28 mouse cellular contexts compared by ENCODE assay signal in the genomic region with DNA sequence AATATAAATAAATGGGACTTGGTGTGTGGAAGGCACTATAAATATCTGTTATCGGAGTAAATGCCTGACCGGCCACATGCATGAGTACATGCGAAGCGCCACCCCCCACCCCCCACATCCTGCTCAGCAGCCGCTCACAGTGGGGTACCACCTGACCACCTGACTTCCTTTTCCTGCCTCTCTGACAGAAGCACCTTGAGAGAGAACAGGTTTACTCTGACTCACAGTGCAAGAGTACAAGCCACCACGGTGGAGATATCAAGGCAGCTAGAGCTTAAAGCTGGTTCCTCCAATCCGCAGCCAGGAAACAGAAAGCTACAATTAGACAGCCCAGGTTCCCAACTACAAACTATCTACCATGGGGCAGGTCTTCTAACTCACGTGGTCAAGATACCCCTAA. TPM values are rescaled to one million over a fixed set of nuclear protein-coding genes. Genes with fewer than 3 reads are reported as not detected.
DNase-seq lines count a peak whose midpoint lies in the region; ATAC-seq and TF ChIP-seq lines count a peak whose summit lies in the region.
"Had no signal": no experiment of that assay in that cellular context is flagged by ENCODE, and none has a peak within 500 bp of the region (broad histone marks: within the 10 kb centered on the region; RNA-seq: fewer than 3 reads in every experiment).

No protein-coding gene starts in this region.

- H3K9me3 ChIP-seq in stomach, postnatal 0 days (ENCODE audit: control insufficient read depth, low read length): no peaks in the 10 kb centered on the region
- H3K9me3 ChIP-seq: embryonic facial prominence, embryonic 12.5 days; forebrain, embryonic 12.5 days; heart, embryonic 13.5 days; hindbrain, embryonic 12.5 days; limb, embryonic 13.5 days; liver, embryonic 12.5 days; midbrain, embryonic 12.5 days; neural tube, embryonic 12.5 days; stomach, embryonic 15.5 days had no signal

- TF ChIP-seq EP300 in stomach, postnatal 0 days (optimal IDR thresholded peaks at IDR 0.05): no peak

- WGBS in stomach, postnatal 0 days: 20% methylated on average over 8 of the region's 8 CpGs

- peak; percentile 75 for ATAC-seq in activated CD4-positive, CD25-positive, alpha-beta regulatory T cell, adult 4 months
- peak; percentile 36; the same call in 1 of the 2 replicates for ATAC-seq in stomach, postnatal 0 days (ENCODE audit: low FRiP score, low TSS enrichment)
- ATAC-seq: liver, embryonic 12.5 days had no signal

- H3K4me1 ChIP-seq in stomach, postnatal 0 days (replicated peaks; ENCODE audit: control insufficient read depth, insufficient read depth): no peaks in the 10 kb centered on the region
- H3K4me1 ChIP-seq: embryonic facial prominence, embryonic 12.5 days; liver, embryonic 12.5 days; stomach, embryonic 15.5 days had no signal

- no peak overlapping the region for H3K9ac ChIP-seq in stomach, postnatal 0 days (ENCODE audit: low read length)
- H3K9ac ChIP-seq: embryonic facial prominence, embryonic 12.5 days; forebrain, embryonic 12.5 days; heart, embryonic 13.5 days; hindbrain, embryonic 12.5 days; limb, embryonic 13.5 days; liver, embryonic 12.5 days; midbrain, embryonic 12.5 days; neural tube, embryonic 12.5 days; stomach, embryonic 15.5 days had no signal

- no peaks in the 10 kb centered on the region for H3K27me3 ChIP-seq in stomach, postnatal 0 days (ENCODE audit: control insufficient read depth, insufficient read depth, low read length)
- H3K27me3 ChIP-seq: neural tube, embryonic 12.5 days; stomach, embryonic 15.5 days had no signal

- no peak overlapping the region for H3K4me3 ChIP-seq in stomach, postnatal 0 days (ENCODE audit: low read depth, low read length)
- H3K4me3 ChIP-seq: embryonic facial prominence, embryonic 12.5 days; forebrain, embryonic 12.5 days; heart, embryonic 13.5 days; hindbrain, embryonic 12.5 days; limb, embryonic 13.5 days; liver, embryonic 12.5 days; midbrain, embryonic 12.5 days; neural tube, embryonic 12.5 days; stomach, embryonic 15.5 days had no signal

- no peak overlapping the region for H3K4me2 ChIP-seq in stomach, postnatal 0 days (replicated peaks; ENCODE audit: low read depth)
- H3K4me2 ChIP-seq: embryonic facial prominence, embryonic 12.5 days; forebrain, embryonic 12.5 days; heart, embryonic 13.5 days; hindbrain, embryonic 12.5 days; limb, embryonic 13.5 days; liver, embryonic 12.5 days; midbrain, embryonic 12.5 days; neural tube, embryonic 12.5 days; stomach, embryonic 15.5 days had no signal

- no peak for TF ChIP-seq CTCF in stomach, postnatal 0 days (IDR thresholded peaks at IDR 0.05; ENCODE audit: low read depth)

- peak; percentile 39 for DNase-seq in thymus, postnatal 0 days (ENCODE audit: low spot score)
- DNase-seq in thymus, postnatal 10 days (ENCODE audit: low spot score in 2 of 2): no peak
- no peak for DNase-seq in stomach, postnatal 0 days (ENCODE audit: low spot score)
- DNase-seq in kidney, postnatal 10 days: no peak
- no peak for DNase-seq in cerebellum, postnatal 14 days
- DNase-seq in ovary, postnatal 10 days (ENCODE audit: low spot score): no peak
- DNase-seq: adrenal gland, adult 2 months; cerebellum, adult 11-12 months; cerebellum, postnatal 10 days; gastrocnemius, postnatal 25 days; heart, adult 18-20 months; heart, postnatal 14 days; kidney, adult 2 months; kidney, postnatal 14 days; layer of hippocampus, postnatal 36 days; lung, adult 18-20 months; lung, postnatal 10 days; retina, postnatal 1 day had no signal

- no peak overlapping the region for H3K27ac ChIP-seq in stomach, postnatal 0 days (replicated peaks)
- H3K27ac ChIP-seq: embryonic facial prominence, embryonic 12.5 days; forebrain, embryonic 12.5 days; heart, embryonic 13.5 days; hindbrain, embryonic 12.5 days; limb, embryonic 13.5 days; liver, embryonic 12.5 days; midbrain, embryonic 12.5 days; neural tube, embryonic 12.5 days; stomach, embryonic 15.5 days had no signal

- H3K36me3 ChIP-seq in stomach, postnatal 0 days (ENCODE audit: control insufficient read depth, insufficient read depth, low read length): no peaks in the 10 kb centered on the region
- H3K36me3 ChIP-seq: embryonic facial prominence, embryonic 12.5 days; forebrain, embryonic 12.5 days; heart, embryonic 13.5 days; hindbrain, embryonic 12.5 days; limb, embryonic 13.5 days; liver, embryonic 12.5 days; midbrain, embryonic 12.5 days; neural tube, embryonic 12.5 days; stomach, embryonic 15.5 days had no signal

RNA-seq across cellular contexts. Expression of a gene that starts 19.9 kb away (rescaled TPM):
- polyA plus RNA-seq in thymus, postnatal 0 days (2015; fragmentation: Nextera tagmentation; extraction: Ambion mirVana): 2.8 and 3.0 TPM in 2 replicates
- 1 to 10 TPM; 3.9 to 6.0 TPM for polyA plus RNA-seq in activated CD4-positive, CD25-positive, alpha-beta regulatory T cell, adult 4 months (2017; shearing (Covaris generic))
- polyA plus RNA-seq in stomach, postnatal 0 days (2015; fragmentation: Nextera tagmentation; extraction: Ambion mirVana): 0.86 and 0.87 TPM in 2 replicates
